ENCODE assay signal across 15 mouse cellular contexts in the genomic region with DNA sequence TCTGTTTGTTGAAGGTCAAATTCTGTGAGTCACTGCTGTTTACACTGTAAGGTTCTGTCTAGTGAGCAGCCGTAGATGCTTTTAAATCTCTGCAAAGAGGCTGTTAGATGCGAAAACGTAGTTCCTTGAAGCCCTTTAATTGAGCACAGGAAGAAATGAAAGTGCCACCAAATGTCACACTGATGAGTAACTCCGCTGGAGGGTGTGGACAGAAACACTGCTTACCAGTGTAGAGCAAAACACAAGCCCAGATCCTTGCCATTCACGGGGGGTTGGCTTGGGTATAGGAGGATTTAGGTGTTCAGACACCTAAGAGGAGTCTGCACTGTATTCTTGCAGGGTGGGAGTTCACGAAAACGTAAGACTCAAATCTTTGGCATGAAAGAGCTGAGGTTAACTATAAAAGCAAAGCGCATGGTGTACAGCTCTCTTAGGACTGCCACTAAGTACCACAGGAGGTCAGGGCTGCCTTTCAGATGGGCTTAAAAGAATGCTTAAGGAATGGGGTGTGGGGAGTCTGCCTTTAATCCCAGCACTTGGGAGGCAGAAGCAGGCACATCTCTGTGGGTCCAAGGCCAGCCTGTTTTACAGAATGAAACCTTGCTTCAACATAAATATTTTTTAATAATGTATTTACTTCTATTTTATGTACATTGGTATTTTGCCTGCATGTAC.
"Had no signal": no experiment of that assay in that cellular context is flagged by ENCODE, and none has a peak within 500 bp of the region (broad histone marks: within the 10 kb centered on the region; RNA-seq: fewer than 3 reads in every experiment).

No protein-coding gene starts in this region.

- H3K27ac ChIP-seq: kidney, embryonic 15.5 days; limb, embryonic 13.5 days; liver, embryonic 14.5 days; midbrain, embryonic 10.5 days; neural tube, embryonic 12.5 days; stomach, postnatal 0 days had no signal

- H3K4me2 ChIP-seq: kidney, embryonic 15.5 days; limb, embryonic 13.5 days; neural tube, embryonic 12.5 days had no signal

- H3K9ac ChIP-seq: kidney, embryonic 15.5 days; limb, embryonic 13.5 days; liver, embryonic 14.5 days; neural tube, embryonic 12.5 days had no signal

- H3K4me1 ChIP-seq: midbrain, embryonic 10.5 days; neural tube, embryonic 12.5 days had no signal

- DNase-seq: kidney, postnatal 14 days; layer of hippocampus, adult 9-11 months; layer of hippocampus, postnatal 36 days; left cerebral cortex, postnatal 4 days; lung, adult 18-20 months; lung, postnatal 4 days; midbrain, embryonic 14.5 days; thymus, postnatal 4 days had no signal

- H3K4me3 ChIP-seq: kidney, embryonic 15.5 days; limb, embryonic 13.5 days; midbrain, embryonic 10.5 days; myocyte; neural tube, embryonic 12.5 days had no signal

- H3K9me3 ChIP-seq: kidney, embryonic 15.5 days; limb, embryonic 13.5 days; midbrain, embryonic 10.5 days; neural tube, embryonic 12.5 days had no signal

- H3K27me3 ChIP-seq: kidney, embryonic 15.5 days; limb, embryonic 13.5 days; neural tube, embryonic 12.5 days had no signal
